Mouse (Mus musculus) T-cell, adult 2 months (primary cell): Measurements from ENCODE around the gene Mocs1.
"Not testable (repeated sequence)": the region's sequence is repeated elsewhere in the genome, so short reads cannot be mapped to it uniquely, and the experiment has no call there.

Source experiments
- DNase-seq: peaks from one replicate; pipeline ENCODE4 v3.0.0; 2022; ENCODE audit warnings: low spot score

Gene Mocs1

GRCm38 (mm10) chr17:49432071-49432711 lies 4.0 kb downstream of the Mocs1 start:
- DNase-seq = no peak

DNA sequence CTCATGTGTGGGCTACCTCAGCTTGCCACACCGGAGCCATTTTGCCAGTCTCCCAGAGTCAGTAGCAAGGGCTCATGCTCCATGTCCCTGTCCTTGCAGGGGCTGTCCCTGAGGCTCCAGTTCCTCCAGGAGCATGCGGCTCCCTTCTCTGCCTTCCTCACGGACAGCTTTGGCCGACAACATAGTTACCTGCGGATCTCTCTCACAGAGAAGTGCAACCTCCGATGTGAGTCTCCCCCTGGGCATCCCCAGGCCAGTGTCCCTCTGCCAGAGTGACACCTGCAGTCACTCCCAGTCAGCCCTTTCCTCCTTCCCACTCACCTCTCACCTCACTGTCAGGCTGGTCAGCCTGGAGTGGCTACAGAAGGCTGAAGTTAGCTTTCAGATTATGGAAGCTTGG lies 4.9 kb downstream of the Mocs1 start:
- no peak for DNase-seq

DNA sequence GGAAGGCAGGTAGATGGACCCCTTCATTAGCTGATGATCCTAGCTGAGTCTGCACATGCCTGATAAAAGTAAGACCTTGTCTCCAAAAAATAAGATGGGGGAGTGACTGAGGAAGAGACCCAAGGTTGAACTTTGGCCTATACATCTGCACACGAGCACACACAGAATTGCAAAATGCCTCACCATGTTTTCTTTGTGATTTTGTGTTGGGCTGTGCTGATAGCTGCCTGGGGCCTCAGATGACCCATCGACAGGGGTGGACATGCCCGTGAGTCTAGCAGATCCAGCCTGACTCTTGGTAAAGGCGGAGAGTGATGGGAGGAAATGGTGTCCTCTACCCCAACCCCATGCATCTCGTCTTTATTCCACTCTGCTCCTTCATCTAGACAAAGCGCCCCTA lies 6.1 kb downstream of the Mocs1 start:
- DNase-seq = no peak

DNA sequence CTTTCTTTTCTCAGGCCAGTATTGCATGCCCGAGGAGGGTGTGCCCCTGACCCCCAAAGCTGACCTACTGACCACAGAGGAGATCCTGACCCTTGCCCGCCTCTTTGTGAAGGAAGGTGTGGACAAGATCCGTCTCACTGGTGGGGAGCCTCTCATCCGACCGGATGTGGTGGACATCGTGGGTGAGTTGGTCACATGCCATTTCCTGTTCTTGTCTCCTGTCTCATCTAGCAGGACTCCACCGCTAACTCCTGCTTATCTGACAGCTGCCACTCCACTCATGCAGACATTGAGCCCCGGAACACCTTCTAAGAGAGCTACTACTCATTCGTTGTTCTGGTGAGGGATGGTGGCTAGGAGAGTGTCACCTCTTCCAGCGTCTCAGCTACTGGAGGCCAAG lies 6.9 kb downstream of the Mocs1 start:
- DNase-seq = no peak

DNA sequence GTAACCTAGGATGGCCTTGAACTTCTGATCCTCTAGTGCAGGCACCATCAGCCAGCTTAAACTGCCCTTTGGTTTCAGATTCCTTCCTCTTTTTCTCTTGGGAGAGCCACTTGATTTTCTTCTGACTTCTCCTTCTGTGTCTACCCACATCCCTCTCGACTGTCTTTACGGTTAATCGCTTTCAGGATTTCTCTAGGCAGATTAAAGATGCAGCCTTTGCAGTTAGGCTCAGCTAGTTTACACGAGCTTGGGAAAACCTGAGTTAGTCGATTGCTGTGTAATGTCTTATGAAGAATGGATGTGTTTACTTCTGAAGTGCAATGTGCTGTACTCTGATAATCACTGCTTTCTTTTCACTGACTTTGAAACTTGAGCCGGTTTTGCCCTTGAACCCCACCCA lies 8.5 kb downstream of the Mocs1 start:
- DNase-seq = no peak

DNA sequence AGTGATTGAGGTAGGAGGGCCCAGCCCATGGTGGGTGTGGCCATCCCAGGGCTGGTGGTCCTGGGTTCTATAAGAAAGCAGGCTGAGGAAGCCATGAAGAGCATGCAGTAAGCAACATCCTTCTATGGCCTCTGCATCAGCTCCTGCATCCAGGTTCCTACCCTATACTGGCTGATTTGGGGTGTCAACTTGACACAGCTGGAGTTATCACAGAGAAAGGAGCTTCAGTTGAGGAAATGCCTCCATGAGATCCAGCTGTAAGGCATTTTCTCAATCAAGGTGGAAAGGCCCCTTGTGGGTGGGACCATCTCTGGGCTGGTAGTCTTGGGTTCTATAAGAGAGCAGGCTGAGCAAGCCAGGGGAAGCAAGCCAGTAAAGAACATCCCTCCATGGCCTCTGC lies 9.1 kb downstream of the Mocs1 start:
- DNase-seq = not testable (repeated sequence)

- DNase-seq = no peak
These were observed 10.8 kb downstream of the Mocs1 start for GRCm38 (mm10) chr17:49438822-49439574.

DNA sequence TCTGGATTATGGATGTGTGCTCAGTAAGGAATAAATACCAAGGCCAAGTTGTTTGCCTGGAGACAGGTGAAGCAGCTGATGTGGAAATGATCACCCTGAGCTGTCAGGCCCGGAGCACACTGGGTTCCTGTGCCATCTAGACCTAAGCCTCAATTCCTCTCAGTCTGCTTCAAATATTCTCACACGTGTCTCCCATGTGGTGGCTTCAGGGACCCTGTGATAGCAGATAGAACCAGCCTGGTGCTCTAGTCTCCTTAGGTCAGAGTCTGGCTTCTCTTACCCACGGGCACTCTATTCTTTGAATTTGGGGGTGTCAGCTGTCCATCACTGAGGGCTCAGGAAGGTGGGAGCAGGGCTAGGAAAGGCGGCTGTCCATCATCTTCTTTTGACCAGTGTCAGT lies 11.5 kb downstream of the Mocs1 start:
- DNase-seq = no peak

GRCm38 (mm10) chr17:49440331-49441130 lies 12.4 kb downstream of the Mocs1 start:
- DNase-seq = no peak

DNA sequence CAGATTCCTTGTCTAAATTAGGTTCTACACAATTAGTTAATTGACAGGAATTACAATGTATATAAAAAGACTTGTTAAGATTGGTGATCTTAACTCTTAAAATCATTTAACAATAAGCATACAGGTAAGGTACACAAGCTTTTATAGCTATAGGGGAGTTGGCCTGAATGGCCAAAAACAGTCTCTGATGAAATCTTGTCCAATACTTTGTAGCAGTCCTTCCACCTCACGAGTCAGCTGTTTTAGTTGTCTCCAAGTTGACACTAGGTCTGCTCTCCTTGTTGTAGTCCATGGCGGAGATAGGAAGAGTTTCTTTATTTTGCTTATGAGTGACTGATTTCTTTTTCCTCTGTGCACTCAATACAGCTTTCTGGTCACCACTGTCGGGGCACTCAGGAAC lies 14.7 kb downstream of the Mocs1 start:
- peak; percentile 8 for DNase-seq

- DNase-seq = no peak
These were observed 20.5 kb downstream of the Mocs1 start for GRCm38 (mm10) chr17:49448570-49449229.

DNA sequence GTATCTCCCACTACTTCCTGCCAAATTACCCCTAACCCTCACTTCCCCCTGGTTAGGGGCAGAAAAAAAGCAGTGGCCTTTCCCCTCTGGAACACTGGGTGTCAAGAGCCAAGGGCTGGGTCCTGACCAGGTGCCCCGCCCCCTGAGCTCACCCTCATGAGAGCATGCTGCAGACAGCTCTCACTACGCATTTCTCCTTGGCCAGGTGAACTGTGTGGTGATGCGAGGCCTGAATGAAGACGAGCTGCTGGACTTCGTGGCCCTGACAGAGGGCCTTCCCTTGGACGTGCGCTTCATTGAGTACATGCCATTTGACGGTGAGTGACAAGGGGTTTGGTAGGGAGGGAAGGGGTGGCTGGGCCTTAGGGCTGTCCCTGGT lies 21.1 kb downstream of the Mocs1 start:
- DNase-seq = no peak

DNA sequence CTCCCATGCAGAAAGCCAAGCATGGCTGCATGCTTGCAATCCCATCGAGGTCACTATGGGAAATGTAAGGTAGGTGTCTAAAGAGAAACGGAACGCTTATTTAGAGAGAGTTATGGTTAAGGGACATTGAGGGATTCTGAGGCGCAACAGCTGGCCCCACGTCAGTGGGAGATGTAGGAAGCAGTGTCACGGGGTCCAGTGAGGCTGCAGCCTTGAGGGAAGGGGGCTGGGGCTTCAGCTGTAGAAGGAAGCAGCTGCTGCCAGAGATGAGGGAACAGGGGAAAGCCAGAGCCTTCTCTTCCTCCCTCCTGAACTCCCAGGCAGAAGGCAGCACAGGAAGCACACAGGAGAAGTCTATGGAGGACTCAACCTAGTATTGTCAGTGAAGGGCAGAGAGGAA lies 22.8 kb downstream of the Mocs1 start:
- DNase-seq = no peak

DNA sequence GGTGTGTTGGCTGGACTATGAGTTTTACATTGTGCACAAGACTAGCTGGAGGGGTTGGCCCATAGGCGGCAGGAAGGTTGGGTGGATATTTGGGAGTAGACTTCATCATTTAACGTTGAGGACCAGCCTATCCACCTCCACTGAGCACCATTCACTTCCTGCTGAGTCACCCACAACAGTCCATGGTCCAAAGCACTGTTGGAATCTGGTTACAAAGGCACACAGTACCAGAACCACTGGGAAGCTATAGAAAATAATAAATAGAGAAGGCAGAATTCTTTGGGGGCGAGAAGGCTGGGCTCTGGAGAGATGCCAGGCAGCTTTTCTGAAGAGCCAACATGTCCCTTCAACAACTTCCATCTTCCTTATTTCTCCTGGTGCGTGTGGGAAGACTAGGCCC lies 28.2 kb downstream of the Mocs1 start:
- no peak for DNase-seq

- DNase-seq = no peak
These were observed 29.7 kb downstream of the Mocs1 start for GRCm38 (mm10) chr17:49457833-49458232.

DNA sequence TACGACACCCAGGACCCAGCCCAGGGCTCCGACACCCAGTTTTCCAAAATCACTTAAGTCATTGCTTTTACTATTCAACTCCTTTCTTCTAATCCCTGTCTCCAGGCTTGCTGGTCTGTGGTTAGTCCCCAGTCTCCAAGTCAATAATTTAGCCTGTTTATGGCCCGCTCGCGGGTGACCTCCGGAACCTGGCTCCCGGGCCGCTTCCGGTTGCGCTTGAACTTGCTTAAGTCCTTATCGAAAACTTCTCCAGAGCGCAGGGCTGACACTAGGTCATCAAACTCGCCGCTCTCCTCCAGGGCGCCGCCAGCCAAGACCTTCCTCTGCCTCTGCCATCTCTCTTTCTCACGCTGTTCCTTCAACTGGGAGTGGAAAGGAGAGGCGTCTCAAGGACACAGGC lies 30.2 kb downstream of the Mocs1 start:
- DNase-seq = no peak

GRCm38 (mm10) chr17:49464884-49465283 lies 36.7 kb downstream of the Mocs1 start:
- no peak for DNase-seq

- DNase-seq = peak; percentile 8
These were observed 40.1 kb downstream of the Mocs1 start for GRCm38 (mm10) chr17:49468223-49468622.

DNA sequence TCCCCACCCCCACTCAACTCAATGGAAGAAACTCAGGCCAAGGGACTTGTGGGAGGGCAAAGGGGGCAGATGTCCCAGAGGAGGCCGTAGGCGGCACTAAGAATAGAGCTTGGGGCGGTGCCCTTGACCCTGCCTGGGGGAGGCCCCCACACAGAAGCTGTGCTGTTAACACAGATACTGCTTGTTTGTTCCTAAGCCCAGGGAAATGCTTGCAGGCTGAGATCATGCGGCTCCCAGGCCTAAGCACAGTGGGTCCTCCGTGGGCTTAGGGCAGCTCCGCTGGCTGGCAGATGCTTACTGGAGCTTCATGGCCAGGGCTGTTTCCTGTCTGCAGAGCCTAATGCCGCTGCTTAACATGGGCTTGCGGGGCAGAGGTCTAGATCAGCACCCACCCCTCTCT lies 44.5 kb downstream of the Mocs1 start:
- DNase-seq = no peak

DNA sequence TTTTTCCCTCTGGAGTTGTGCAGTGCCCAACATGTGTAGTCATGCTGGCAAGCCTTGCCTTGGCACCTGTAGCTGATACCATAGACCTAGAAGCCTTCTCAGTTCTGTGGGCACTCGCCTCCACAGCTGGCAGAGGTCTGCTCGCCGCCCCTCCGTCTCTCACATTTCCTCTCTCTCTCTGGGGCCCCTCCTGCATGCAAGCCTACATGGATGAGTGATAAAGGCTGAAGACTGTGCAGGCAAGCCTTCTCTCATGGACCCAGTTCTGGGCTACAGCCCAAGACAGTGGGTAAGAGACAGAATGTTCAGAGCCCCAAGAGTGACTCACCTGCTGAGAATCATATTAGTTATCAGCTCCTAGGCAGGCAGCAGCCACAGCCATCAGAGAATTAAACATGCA lies 45.9 kb downstream of the Mocs1 start:
- DNase-seq = no peak

DNA sequence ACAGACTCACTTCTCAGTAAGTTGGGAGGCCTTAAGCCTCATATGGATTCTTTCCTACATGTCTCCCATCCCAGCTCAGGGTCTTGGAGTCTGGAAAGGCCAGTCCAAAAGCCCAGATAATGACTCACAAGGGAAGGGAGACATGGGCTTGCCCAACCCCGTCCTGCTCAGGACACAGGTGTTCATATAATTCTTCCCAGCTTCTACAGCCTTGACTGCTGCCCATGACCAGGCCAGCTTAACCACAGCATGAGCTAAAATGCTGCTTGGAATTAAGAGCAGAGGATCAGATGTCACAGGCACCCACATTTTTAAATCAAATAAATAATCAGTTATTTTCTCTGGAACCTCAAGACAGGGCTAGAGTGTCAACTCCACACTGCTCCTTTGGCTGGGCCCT lies 47.0 kb downstream of the Mocs1 start:
- no peak for DNase-seq

GRCm38 (mm10) chr17:49477370-49477769 lies 49.2 kb downstream of the Mocs1 start:
- DNase-seq = no peak

DNA sequence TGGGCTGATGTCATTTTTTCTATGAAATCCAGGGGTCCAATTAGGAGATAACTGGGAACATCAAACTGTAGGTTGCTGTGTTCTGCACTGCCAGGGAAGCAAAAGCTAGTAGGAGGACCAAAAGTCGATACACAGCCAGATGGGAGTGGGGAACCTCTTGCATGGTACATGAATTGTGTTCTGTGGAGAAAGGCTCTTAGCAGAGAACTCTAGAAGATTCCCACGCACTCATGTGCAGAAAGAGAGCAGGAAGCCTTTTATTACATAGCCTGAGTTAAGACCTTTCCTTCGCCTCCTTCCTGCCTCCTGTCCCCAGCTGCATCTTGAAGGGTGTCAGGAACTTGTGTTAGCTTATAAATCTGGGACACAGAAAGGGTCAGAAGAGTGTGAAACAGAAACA lies 53.7 kb downstream of the Mocs1 start:
- DNase-seq = no peak
